Mouse (Mus musculus): ENCODE data around the gene Gtf2f2. TPM values are rescaled to one million over a fixed set of nuclear protein-coding genes. Genes with fewer than 3 reads are reported as not detected.
"Not testable (repeated sequence)": the region's sequence is repeated elsewhere in the genome, so short reads cannot be mapped to it uniquely, and the experiment has no call there.

The Gtf2f2 gene
- total and polyA plus RNA-seq, 3 experiments = 57.6 to 71.2 TPM; not detected in 1

DNA sequence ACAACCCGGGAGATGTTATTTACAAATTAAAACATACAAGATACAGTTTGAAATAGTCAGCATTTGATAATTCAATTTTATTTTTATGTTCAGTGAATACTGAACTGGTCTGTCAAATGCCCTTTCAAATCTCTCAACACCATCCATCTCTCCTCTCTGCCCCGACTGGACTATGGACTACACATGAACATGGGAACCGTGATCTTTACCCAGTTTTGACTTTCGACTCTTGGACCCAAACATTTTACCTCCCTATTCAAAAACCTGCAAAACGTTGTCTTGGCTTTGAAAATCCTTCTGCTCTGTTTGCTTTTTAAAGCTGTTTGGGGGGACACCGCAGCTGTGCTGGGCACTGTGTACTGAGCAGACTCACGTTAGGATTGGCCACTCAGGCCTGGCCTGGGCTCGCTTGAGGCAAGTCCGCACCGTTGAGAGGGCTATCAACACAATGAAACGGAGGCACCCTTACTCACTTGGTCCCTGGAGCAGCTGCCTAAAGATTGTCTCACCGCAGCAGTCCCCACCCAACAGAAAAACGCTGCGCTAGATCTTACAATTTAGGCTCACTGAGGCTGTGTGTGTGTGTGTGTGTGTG is 140.8 kb downstream of the Gtf2f2 start:
- H3K27ac ChIP-seq (ENCODE audit: control insufficient read depth, low read depth, low read length) = no peak overlapping the region
- no peak for TF ChIP-seq NELFE (IDR thresholded peaks at IDR 0.05; ENCODE audit: low read depth, low read length)
- TF ChIP-seq ETS1 (IDR thresholded peaks at IDR 0.05; ENCODE audit: low read depth, low read length) = no peak
- no peak for TF ChIP-seq MAZ (IDR thresholded peaks at IDR 0.05; ENCODE audit: low read depth, low read length)
- no peak for TF ChIP-seq USF2 (IDR thresholded peaks at IDR 0.05; ENCODE audit: borderline replicate concordance in 1 of 2, insufficient read depth in 1 of 2, low read depth in 1 of 2, low read length in 2 of 2)
- TF ChIP-seq POLR2A (IDR thresholded peaks at IDR 0.05; ENCODE audit: control insufficient read depth in 1 of 2, insufficient read depth in 1 of 2, low read depth in 1 of 2, low read length in 2 of 2, poor library complexity in 1 of 2) = no peak
- TF ChIP-seq RAD21 (IDR thresholded peaks at IDR 0.05; ENCODE audit: low read depth, low read length) = no peak
- H3K4me1 ChIP-seq (ENCODE audit: control insufficient read depth in 1 of 2, insufficient read depth in 2 of 2, low read length in 2 of 2) = no peaks in the 10 kb centered on the region
- no peak overlapping the region for H3K9ac ChIP-seq (ENCODE audit: control insufficient read depth, low read depth, low read length, poor library complexity, severe bottlenecking)
- H3K4me3 ChIP-seq (ENCODE audit: control insufficient read depth in 1 of 2, insufficient read depth in 1 of 2, low read depth in 2 of 2, low read length in 2 of 2) = no peak overlapping the region
- no peaks in the 10 kb centered on the region for H3K36me3 ChIP-seq (ENCODE audit: control insufficient read depth in 1 of 2, insufficient read depth in 2 of 2, low read length in 2 of 2)
- H3K27me3 ChIP-seq (ENCODE audit: control insufficient read depth in 1 of 2, insufficient read depth in 2 of 2, low read length in 2 of 2) = no peaks in the 10 kb centered on the region
- no peaks in the 10 kb centered on the region for H3K79me2 ChIP-seq (ENCODE audit: control insufficient read depth, insufficient read depth, low read length, poor library complexity)
- no peak for DNase-seq (ENCODE audit: low read depth, low spot score)
- no peaks in the 10 kb centered on the region for H3K9me3 ChIP-seq (replicated peaks; ENCODE audit: insufficient read depth, low read length)

DNA sequence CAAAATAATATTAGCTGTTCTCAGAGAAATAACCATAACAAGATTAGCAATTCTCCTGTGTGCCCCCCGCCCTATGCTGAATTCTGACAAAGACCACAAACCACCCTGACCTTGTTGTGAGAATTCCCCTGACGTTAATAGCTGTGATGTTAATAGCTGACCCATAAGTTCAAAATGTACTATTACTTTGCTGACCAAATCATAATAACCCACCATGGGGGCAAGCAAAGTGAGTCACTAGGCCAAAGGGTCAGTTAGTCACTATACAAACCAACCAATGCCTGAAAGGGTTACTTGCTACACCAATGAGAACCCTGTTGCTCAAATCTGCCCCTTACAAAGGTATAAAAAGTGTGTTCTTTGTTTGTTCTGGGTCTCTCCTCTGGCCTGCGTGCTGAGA is 142.6 kb downstream of the Gtf2f2 start:
- not testable (repeated sequence) for DNase-seq (ENCODE audit: low read depth, low spot score); H3K27me3 ChIP-seq (ENCODE audit: control insufficient read depth in 1 of 2, insufficient read depth in 2 of 2, low read length in 2 of 2); H3K9ac ChIP-seq (ENCODE audit: control insufficient read depth, low read depth, low read length, poor library complexity, severe bottlenecking)

GRCm38 (mm10) chr14:75866706-75867333 is 143.8 kb downstream of the Gtf2f2 start:
- TF ChIP-seq CHD2 (IDR thresholded peaks at IDR 0.05; ENCODE audit: low read length) = no peak
- Histone ChIP-seq H3K9me3 (replicated peaks; ENCODE audit: insufficient read depth, low read length) (no peaks in the 10 kb centered on the region), H3K4me3 (ENCODE audit: control insufficient read depth in 1 of 2, insufficient read depth in 1 of 2, low read depth in 2 of 2, low read length in 2 of 2) (no peak overlapping the region), H3K9ac (ENCODE audit: control insufficient read depth, low read depth, low read length, poor library complexity, severe bottlenecking) (no peak overlapping the region), H3K27me3 (ENCODE audit: control insufficient read depth in 1 of 2, insufficient read depth in 2 of 2, low read length in 2 of 2) (no peaks in the 10 kb centered on the region), H3K4me1 (ENCODE audit: control insufficient read depth in 1 of 2, insufficient read depth in 2 of 2, low read length in 2 of 2) (peaks cover 0 to 7% of the 10 kb centered on the region in 2 experiments; a peak in 2 of 4 replicates), H3K79me2 (ENCODE audit: control insufficient read depth, insufficient read depth, low read length, poor library complexity) (no peaks in the 10 kb centered on the region), H3K36me3 (ENCODE audit: control insufficient read depth in 1 of 2, insufficient read depth in 2 of 2, low read length in 2 of 2) (0 out of 4 replicates have a peak, but pooled peaks cover 0 to 3% of the 10 kb centered on the region in 2 experiments), H3K27ac (ENCODE audit: control insufficient read depth, low read depth, low read length) (no peak overlapping the region)
- no peak for DNase-seq (ENCODE audit: low read depth, low spot score)

More for the DNA sequence above, 142.6 kb downstream of the Gtf2f2 start:
- not testable (repeated sequence) for H3K79me2 ChIP-seq (ENCODE audit: control insufficient read depth, insufficient read depth, low read length, poor library complexity); H3K9me3 ChIP-seq (replicated peaks; ENCODE audit: insufficient read depth, low read length); H3K27ac ChIP-seq (ENCODE audit: control insufficient read depth, low read depth, low read length); H3K36me3 ChIP-seq (ENCODE audit: control insufficient read depth in 1 of 2, insufficient read depth in 2 of 2, low read length in 2 of 2); H3K4me1 ChIP-seq (ENCODE audit: control insufficient read depth in 1 of 2, insufficient read depth in 2 of 2, low read length in 2 of 2); H3K4me3 ChIP-seq (ENCODE audit: control insufficient read depth in 1 of 2, insufficient read depth in 1 of 2, low read depth in 2 of 2, low read length in 2 of 2)

Data from MEL (cell line).